Mouse (Mus musculus): ENCODE results near the gene Copb2. TPM values are rescaled to one million over a fixed set of nuclear protein-coding genes. Genes with fewer than 3 reads are reported as not detected.

The Copb2 gene
- polyA plus RNA-seq, 1 experiment: 1.8 TPM

- TF ChIP-seq TAL1 (IDR thresholded peaks at IDR 0.05; ENCODE audit: low read length): no peak
- TF ChIP-seq GATA1 (IDR thresholded peaks at IDR 0.05; ENCODE audit: low read length): no peak
- no peaks in the 10 kb centered on the region for H3K36me3 ChIP-seq (ENCODE audit: control insufficient read depth)
- no peaks in the 10 kb centered on the region for H3K9me3 ChIP-seq (ENCODE audit: control insufficient read depth, low read length)
- no peak overlapping the region for H3K4me3 ChIP-seq (replicated peaks)
- no peaks in the 10 kb centered on the region for H3K27me3 ChIP-seq (ENCODE audit: control insufficient read depth)
- no peaks in the 10 kb centered on the region for H3K4me1 ChIP-seq (ENCODE audit: control insufficient read depth)
Measured at GRCm38 (mm10) chr9:98633287-98634162, 70.0 kb downstream of the Copb2 start.

Other genes starting within 250 kb of the Copb2 start
- gene Rbp1, start 140.8 kb upstream of the Copb2 start, polyA plus RNA-seq (2012): 0.34 and 0.37 TPM in 2 replicates
- not detected in 2 replicates for gene Rbp2, start 77.6 kb upstream of the Copb2 start, polyA plus RNA-seq (2012)
- 1.6 and 2.0 TPM in 2 replicates for gene Mrps22, start 37.9 kb downstream of the Copb2 start, polyA plus RNA-seq (2012)